Mouse (Mus musculus) small intestine, adult 2 months (tissue): Measurements from ENCODE around the gene Ric8b. TPM values are rescaled to one million over a fixed set of nuclear protein-coding genes. Genes with fewer than 3 reads are reported as not detected.

Experiments
- H3K27ac ChIP-seq: fragments of 200-500 bp; 2 replicates; pipeline ENCODE4 v1.5.1; 2012; ENCODE audit warnings: low read depth, low read length, control low read depth, inconsistent platforms; ENCODE audit not compliant: insufficient read depth
- H3K27me3 ChIP-seq: fragments of 200-500 bp; 2 replicates; pipeline ENCODE4 v1.6.1; 2012; ENCODE audit warnings: mild to moderate bottlenecking, moderate library complexity, low read length, inconsistent platforms; ENCODE audit not compliant: control insufficient read depth, insufficient read depth
- H3K36me3 ChIP-seq: fragments of 200-500 bp; 2 replicates; pipeline ENCODE4 v1.6.1; 2012; ENCODE audit warnings: mild to moderate bottlenecking, low read length, control low read depth, inconsistent platforms; ENCODE audit not compliant: control insufficient read depth, insufficient read depth
- H3K4me1 ChIP-seq: fragments of 200-500 bp; 2 replicates; pipeline ENCODE4 v1.6.1; 2012; ENCODE audit warnings: low read length, inconsistent platforms, mixed read lengths; ENCODE audit not compliant: control insufficient read depth, insufficient read depth, insufficient read length
- H3K4me3 ChIP-seq: fragments of 200-500 bp; 2 replicates; pipeline ENCODE4 v1.5.1; 2012; ENCODE audit warnings: low read depth, mild to moderate bottlenecking, control low read depth, inconsistent platforms, low read length, moderate library complexity
- CTCF ChIP-seq: fragments of 200-500 bp; IDR thresholded peaks from 2 replicates; pipeline ENCODE4 v1.5.1; 2012; ENCODE audit warnings: low read depth, mild to moderate bottlenecking, control low read depth, inconsistent platforms, low read length, moderate library complexity, mixed read lengths; ENCODE audit not compliant: insufficient replicate concordance, insufficient read length; ENCODE audit errors: extremely low read depth
- POLR2A ChIP-seq: fragments of 200-500 bp; IDR thresholded peaks from 2 replicates; pipeline ENCODE4 v1.6.1; 2012; ENCODE audit warnings: low read depth, mild to moderate bottlenecking, control low read depth, inconsistent platforms, low read length, moderate library complexity
- WGBS: fragments of 180-500 bp; shearing (Covaris S2); methylation state at CpG from one replicate; pipeline ENCODE4 v1.1.7; 2018; 5-methylcytosine and 5-hydroxymethylcytosine counted together
- polyA plus RNA-seq: library from polyadenylated mRNA; depleted of rRNA; stranded (reverse); fragments of >200 nt; gene quantifications from 2 replicates; pipeline ENCODE4 v1.2.3, GENCODE M21; 2012

The Ric8b gene
- polyA plus RNA-seq, 1 experiment, result 4.2 TPM

DNA sequence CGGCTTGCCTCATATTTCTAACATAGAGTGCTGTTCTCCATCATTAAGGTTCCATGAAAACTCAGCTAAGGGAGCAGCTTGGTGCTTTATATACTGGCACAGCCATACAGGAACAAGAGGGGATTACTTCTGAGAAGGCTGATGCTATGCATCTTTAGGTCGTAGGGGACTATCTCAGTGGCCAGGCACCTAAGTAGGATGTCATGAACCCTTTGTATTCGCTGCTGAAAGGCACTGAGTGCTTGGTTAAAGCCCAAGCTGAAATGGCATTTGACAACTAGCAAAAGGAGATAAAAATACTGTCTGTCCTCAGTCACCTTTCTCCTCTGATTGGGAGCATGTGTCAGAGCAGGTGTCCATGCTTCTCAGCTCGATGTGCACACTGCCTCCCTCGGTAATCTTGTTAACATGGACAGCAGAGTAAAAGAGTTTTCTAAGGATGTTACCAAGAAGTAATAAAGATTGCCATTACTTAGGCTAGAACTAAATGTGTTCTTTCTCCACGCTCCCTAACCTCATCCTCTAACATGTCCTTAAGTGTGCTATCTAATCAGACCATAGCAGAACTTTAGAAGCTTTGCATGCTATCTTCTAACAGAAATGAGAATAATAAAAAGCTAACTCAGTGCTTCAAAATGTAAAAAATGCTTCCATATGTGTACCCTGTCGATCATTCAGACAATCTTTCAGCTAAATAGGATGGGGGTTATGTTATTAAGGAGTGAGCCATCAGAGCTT is 89.3 kb downstream of the Ric8b start:
- no peak overlapping the region for H3K27ac ChIP-seq
- H3K4me1 ChIP-seq, result peaks cover 8% of the 10 kb centered on the region; the same call in 1 of the 2 replicates
- no peak for TF ChIP-seq CTCF
- TF ChIP-seq POLR2A, result no peak
- WGBS, result 86% methylated on average over 7 of the region's 7 CpGs
- no peak overlapping the region for H3K4me3 ChIP-seq
- H3K36me3 ChIP-seq, result peaks cover 7% of the 10 kb centered on the region
- no peaks in the 10 kb centered on the region for H3K27me3 ChIP-seq

DNA sequence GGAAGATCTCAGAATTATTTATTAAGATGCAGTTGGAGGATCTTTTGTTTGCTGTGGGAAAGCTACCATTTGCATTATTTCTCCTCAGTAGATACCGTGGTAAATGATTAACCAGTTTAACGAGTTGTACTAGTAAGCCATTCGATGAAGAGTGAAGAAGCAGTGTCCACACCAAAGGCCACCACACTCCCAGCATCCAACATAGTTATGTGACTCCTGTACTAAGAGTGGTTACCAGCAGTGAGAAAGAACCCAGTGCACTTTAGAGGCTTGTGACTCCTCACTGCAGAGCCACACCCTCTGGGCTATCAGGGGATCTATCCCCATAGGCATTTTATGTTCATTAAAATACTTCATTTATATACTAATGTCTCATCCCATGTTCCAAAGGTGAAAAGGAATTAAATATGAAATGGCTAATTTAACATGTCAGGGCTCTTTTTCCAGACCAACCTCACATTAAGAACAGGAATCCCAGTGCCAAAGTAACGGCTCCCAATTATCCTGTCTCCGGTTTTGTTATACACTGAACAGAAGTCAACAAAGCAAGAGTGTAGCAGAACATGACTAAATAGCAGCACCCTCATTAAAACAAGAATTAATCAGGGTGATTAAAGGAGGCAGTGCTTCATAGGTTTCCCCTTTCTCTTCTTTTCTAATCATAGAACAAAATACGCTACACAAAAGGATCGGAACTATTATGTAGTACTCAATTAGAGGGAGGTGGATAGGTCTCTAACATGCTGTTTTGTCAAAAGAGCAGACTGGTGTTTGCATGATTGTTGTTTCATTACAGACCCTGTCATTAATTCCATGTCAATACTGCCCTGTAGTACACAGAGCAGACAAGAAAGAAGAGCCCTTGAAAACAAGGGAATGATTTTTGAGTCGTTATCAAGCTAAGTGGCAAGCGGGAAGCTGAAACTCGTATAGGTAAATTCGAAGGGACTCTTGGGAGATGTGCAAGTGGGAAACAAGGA is 90.7 kb downstream of the Ric8b start:
- Histone ChIP-seq H3K27me3 (no peaks in the 10 kb centered on the region), H3K27ac (no peak overlapping the region), H3K36me3 (peaks cover 7% of the 10 kb centered on the region), H3K4me3 (no peak overlapping the region), H3K4me1 (peaks cover 18% of the 10 kb centered on the region; the same call in 1 of the 2 replicates)
- 80% methylated on average over 11 of the region's 11 CpGs for WGBS
- TF ChIP-seq CTCF, result no peak
- TF ChIP-seq POLR2A, result no peak

GRCm38 (mm10) chr10:85011066-85011465 is 93.7 kb downstream of the Ric8b start:
- Histone ChIP-seq H3K4me3 (no peak overlapping the region), H3K27ac (peak overlapping the region; percentile 23), H3K36me3 (peaks cover 8% of the 10 kb centered on the region), H3K4me1 (peaks cover 18% of the 10 kb centered on the region; the same call in 1 of the 2 replicates), H3K27me3 (no peaks in the 10 kb centered on the region)
- TF ChIP-seq POLR2A (no peak), CTCF (no peak)
- WGBS, result 82% methylated on average over 2 of the region's 2 CpGs

DNA sequence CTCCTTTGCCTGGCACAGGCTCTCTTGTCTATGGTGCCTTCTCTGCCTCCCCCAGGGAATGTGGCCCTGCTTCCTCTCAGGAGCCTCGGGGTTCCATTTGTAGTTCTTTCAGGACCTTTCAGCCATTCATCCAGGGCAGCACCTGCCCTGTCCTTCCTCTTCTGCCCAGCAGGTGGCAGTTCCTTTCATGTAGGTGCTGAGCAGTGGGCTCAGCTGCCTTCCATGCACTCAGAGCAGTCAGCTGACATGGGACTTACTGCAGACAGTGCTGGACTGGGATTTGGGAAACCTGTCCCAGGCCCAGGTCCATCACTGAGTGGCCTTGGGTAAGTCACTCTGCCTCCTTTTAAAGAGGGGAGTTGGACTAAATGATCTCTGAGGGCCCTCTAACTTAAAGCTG is 96.0 kb downstream of the Ric8b start:
- H3K4me1 ChIP-seq, result peaks cover 18% of the 10 kb centered on the region; the same call in 1 of the 2 replicates
- peak; percentile 75; the same call in 1 of the 2 replicates for TF ChIP-seq CTCF
- TF ChIP-seq POLR2A, result no peak
- WGBS, result 15% methylated on average over 1 of the region's 1 CpGs
- H3K4me3 ChIP-seq, result no peak overlapping the region
- no peak overlapping the region for H3K27ac ChIP-seq
- H3K27me3 ChIP-seq, result no peaks in the 10 kb centered on the region
- H3K36me3 ChIP-seq, result peaks cover 8% of the 10 kb centered on the region

GRCm38 (mm10) chr10:85013924-85014428 is 96.6 kb downstream of the Ric8b start:
- Histone ChIP-seq H3K4me3 (no peak overlapping the region), H3K27me3 (no peaks in the 10 kb centered on the region), H3K36me3 (peaks cover 8% of the 10 kb centered on the region), H3K4me1 (peaks cover 15% of the 10 kb centered on the region; the same call in 1 of the 2 replicates), H3K27ac (no peak overlapping the region)
- TF ChIP-seq CTCF (no peak), POLR2A (no peak)
- 95% methylated on average over 8 of the region's 8 CpGs for WGBS

DNA sequence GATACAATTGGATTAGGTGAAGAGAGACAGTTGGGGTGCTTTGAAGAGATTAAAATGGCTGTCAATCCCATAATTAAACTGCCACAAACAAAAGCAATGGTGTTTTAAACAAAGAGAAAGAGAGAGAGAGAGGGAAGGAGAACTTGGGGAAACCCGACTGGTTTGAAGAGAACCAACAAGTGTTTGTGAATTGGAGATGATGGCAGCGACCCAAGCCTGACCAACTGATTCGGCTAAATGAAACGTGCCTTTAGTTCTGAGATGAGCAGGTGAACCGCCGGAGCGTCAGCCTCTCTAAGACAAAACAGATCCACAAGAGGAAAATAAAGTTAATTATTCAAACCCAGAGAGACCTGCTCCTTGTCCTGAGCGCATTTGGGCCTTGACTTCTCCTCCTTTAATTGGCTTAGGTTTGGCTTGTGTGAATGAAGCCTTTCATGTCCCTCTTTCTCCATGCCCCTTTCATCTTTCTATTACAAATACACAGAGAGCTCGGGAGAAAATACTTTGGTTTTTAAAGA is 97.1 kb downstream of the Ric8b start:
- no peak overlapping the region for H3K27ac ChIP-seq
- no peaks in the 10 kb centered on the region for H3K27me3 ChIP-seq
- no peak overlapping the region for H3K4me3 ChIP-seq
- TF ChIP-seq POLR2A (no peak), CTCF (no peak)
- H3K4me1 ChIP-seq, result peaks cover 15% of the 10 kb centered on the region; the same call in 1 of the 2 replicates
- 90% methylated on average over 9 of the region's 9 CpGs for WGBS
- peaks cover 8% of the 10 kb centered on the region for H3K36me3 ChIP-seq
